Mouse (Mus musculus) embryonic facial prominence, embryonic 13.5 days (tissue): Measurements from ENCODE around the gene Cela1. TPM values are rescaled to one million over a fixed set of nuclear protein-coding genes. Genes with fewer than 3 reads are reported as not detected.

Experiments
- ATAC-seq: fragments of 200-750 bp; cut with Nextera tagmentation; 2 replicates; pipeline ENCODE4 v1.8.0; 2017; ENCODE audit warnings: low read depth; ENCODE audit not compliant: insufficient number of reproducible peaks, insufficient read depth, low FRiP score, low TSS enrichment
- H3K27ac ChIP-seq: fragments of 300-500 bp; sonication (generic); 2 replicates; pipeline ENCODE4 v1.5.1; 2015; ENCODE audit warnings: moderate library complexity, mild to moderate bottlenecking, inconsistent platforms
- H3K27me3 ChIP-seq: fragments of 300-500 bp; sonication (generic); 2 replicates; pipeline ENCODE4 v1.6.1; 2015; ENCODE audit warnings: mild to moderate bottlenecking, inconsistent platforms
- H3K36me3 ChIP-seq: fragments of 300-500 bp; sonication (generic); 2 replicates; pipeline ENCODE4 v1.6.1; 2015; ENCODE audit warnings: mild to moderate bottlenecking, inconsistent platforms
- H3K4me1 ChIP-seq: fragments of 300-500 bp; sonication (generic); 2 replicates; pipeline ENCODE4 v1.6.1; 2015; ENCODE audit warnings: inconsistent platforms
- H3K4me2 ChIP-seq: fragments of 300-500 bp; sonication (generic); 2 replicates; pipeline ENCODE4 v1.6.1; 2015; ENCODE audit warnings: moderate library complexity, mild to moderate bottlenecking, inconsistent platforms
- H3K4me3 ChIP-seq: fragments of 300-500 bp; sonication (generic); 2 replicates; pipeline ENCODE4 v1.5.1; 2015; ENCODE audit warnings: mild to moderate bottlenecking, inconsistent platforms
- H3K9ac ChIP-seq: fragments of 300-500 bp; sonication (generic); 2 replicates; pipeline ENCODE4 v1.6.1; 2015; ENCODE audit warnings: mild to moderate bottlenecking, inconsistent platforms
- H3K9me3 ChIP-seq: fragments of 300-500 bp; sonication (generic); 2 replicates; pipeline ENCODE4 v1.6.1; 2016; ENCODE audit warnings: inconsistent platforms
- WGBS: fragments of 180-500 bp; shearing (Covaris S2); methylation state at CpG from one replicate; pipeline ENCODE4 v1.1.7; 2015; ENCODE audit warnings: mixed read lengths; 5-methylcytosine and 5-hydroxymethylcytosine counted together
- polyA plus RNA-seq: library from polyadenylated mRNA; unstranded; fragments of >200 nt; fragmentation: Nextera tagmentation; extraction: Ambion mirVana; gene quantifications from 2 replicates; pipeline ENCODE4 v1.2.1, GENCODE M21; 2015

Gene Cela1
- 1.5 and 2.1 TPM in 2 replicates for polyA plus RNA-seq

DNA sequence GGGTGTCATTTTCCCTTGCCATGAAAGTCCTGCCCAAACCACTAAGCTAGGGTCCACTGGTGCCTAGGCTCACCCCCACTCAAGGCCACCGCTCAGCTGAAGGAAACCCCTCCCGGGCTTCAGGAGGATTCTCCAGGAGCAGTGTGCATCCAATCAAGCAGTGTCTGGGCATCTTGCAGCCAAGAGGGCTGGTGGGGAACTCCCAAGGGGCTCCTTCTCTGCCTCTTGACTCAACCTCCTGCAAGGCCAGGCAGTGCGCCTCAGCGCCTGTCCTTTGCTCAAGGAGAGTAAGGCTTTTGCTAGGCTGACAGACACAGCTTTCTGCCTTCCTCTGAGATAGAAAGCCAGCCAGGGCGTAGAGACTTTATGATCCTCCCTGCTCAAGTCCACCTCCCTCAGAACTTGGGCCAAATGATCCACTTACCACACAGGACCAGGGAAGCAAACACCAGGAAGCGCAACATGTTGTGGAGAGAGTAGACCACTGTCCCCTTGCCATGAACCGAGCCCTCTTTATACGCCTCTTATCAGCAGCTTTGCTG lies at the start of gene Cela1:
Gene Cela1 (minus strand): TSS at position 492 of the 542 bp plus-strand sequence.
- Histone ChIP-seq H3K27ac (no peak within 1 kb of the TSS), H3K4me1 (peaks cover 6% of the 10 kb centered on the region; the same call in 1 of the 2 replicates), H3K27me3 (peaks cover 10% of the 10 kb centered on the region; the same call in 1 of the 2 replicates), H3K4me2 (no peak within 1 kb of the TSS), H3K9ac (peak within 1 kb of the TSS; percentile 32; the same call in 1 of the 2 replicates), H3K4me3 (no peak within 1 kb of the TSS), H3K9me3 (peaks cover 9% of the 10 kb centered on the region), H3K36me3 (no peaks in the 10 kb centered on the region)
- 77% methylated on average over 8 of the region's 8 CpGs for WGBS
- ATAC-seq, result no peak

DNA sequence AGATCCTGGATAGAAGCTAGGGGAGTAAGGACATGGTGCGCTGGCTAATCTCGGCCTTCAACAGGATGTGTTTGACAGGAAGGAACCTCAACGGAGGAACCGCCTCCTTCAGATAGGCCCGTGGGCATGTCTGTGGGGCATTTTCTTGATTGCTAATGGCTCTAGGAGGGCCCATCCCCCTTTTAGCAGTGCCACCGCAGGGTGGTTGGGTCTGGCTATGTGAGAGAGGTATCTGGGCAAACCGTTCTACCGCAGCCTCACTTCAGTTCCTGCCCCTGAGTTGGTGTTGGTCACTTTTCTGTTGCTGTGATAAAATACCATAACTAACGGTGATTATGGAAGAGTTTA lies 48.2 kb upstream of the Cela1 start:
- Histone ChIP-seq H3K4me1 (no peaks in the 10 kb centered on the region; the same call in 1 of the 2 replicates), H3K27ac (no peak overlapping the region), H3K4me2 (no peak overlapping the region), H3K9ac (no peak overlapping the region), H3K9me3 (no peaks in the 10 kb centered on the region), H3K36me3 (no peaks in the 10 kb centered on the region), H3K4me3 (no peak overlapping the region), H3K27me3 (peaks cover 17% of the 10 kb centered on the region)
- WGBS, result 85% methylated on average over 9 of the region's 9 CpGs
- no peak for ATAC-seq

DNA sequence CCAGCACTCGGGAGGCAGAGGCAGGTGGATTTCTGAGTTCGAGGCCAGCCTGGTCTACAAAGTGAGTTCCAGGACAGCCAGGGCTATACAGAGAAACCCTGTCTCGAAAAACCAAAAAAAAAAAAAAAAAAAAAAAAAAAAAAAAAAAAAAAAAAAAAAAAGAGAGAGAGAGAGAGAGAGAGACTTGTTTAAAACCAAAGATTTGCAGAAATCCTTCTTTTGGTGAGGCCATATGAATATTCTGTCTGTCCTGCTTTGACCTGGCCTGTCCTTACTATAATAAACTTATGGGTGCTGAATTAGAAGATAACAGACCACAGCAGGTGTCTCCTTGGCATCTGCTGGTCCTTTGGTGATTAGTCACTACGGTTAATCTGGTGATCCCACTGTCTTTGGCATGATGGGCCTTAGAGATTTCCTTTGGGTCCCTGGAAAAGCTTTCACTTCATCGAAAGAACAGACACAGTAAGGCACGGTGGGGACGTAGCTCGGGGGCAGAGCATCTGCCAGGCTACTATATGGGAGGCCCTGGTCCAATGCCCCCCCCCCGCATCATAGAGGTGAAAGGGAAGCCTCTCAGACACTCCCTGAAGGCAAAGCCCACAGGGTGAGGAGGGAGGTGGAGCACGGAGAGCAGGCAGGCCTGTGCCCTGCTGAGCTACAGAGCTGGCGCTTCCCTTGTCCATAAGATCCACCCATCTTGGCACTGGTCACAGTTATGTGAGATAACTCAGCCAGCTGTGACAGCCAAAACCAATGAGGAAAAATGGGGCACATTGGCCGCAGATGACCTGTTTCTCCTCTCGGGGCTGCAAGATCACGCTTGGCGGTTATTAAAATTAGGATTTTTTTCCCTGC lies 47.6 kb upstream of the Cela1 start:
- Histone ChIP-seq H3K4me1 (no peaks in the 10 kb centered on the region; the same call in 1 of the 2 replicates), H3K9me3 (no peaks in the 10 kb centered on the region), H3K4me2 (no peak overlapping the region), H3K9ac (no peak overlapping the region), H3K27ac (no peak overlapping the region), H3K36me3 (no peaks in the 10 kb centered on the region), H3K27me3 (peaks cover 23% of the 10 kb centered on the region), H3K4me3 (no peak overlapping the region)
- WGBS, result 88% methylated on average over 14 of the region's 15 CpGs
- ATAC-seq, result no peak

DNA sequence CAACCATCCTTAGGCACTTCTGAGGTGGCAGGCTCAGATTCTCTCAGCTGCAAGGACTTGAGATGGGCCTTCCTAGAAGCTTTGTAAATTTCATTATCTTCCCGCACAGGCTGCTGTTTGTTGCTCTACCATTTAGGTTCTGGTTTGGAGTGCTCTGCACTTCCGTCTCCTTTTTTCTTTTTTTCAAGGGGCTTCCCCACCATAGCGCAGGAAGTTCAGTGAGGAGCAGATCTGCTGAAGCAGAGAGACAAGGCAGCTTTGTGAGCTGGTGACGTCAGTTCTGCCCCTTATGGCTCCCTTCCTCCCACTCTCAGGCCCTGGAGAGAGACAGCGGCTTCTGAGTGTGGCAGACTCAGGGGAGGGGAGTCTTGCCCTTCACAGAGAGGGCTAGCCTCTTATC lies 44.9 kb upstream of the Cela1 start:
- Histone ChIP-seq H3K36me3 (no peaks in the 10 kb centered on the region), H3K27me3 (peaks cover 50% of the 10 kb centered on the region), H3K4me1 (peaks cover 14% of the 10 kb centered on the region), H3K4me3 (no peak overlapping the region), H3K4me2 (no peak overlapping the region), H3K27ac (no peak overlapping the region), H3K9ac (no peak overlapping the region), H3K9me3 (no peaks in the 10 kb centered on the region)
- 20% methylated on average over 5 of the region's 5 CpGs for WGBS
- ATAC-seq, result no peak

DNA sequence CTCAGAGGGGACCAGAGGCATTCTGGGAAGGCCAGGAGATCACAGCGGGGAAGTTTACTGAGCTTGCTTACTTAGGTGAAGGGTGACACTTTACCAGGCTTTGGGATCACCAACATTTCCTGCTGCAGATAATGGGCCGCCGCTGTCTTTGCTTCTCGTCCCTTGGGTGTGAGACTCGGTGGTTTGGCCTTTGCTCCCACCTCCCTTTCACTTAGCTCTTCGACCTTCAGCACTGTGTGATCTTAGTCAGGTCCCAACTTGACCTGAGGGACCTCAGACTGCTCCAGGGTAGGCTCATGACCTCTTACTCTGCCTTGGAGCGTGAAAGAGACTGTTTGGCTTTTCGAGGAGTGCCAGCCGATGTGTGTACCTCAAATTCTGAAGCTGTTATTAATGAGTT lies 43.4 kb upstream of the Cela1 start:
- Histone ChIP-seq H3K4me3 (no peak overlapping the region), H3K4me1 (peaks cover 14% of the 10 kb centered on the region), H3K27me3 (peaks cover 60% of the 10 kb centered on the region), H3K27ac (no peak overlapping the region), H3K4me2 (no peak overlapping the region), H3K36me3 (no peaks in the 10 kb centered on the region), H3K9me3 (no peaks in the 10 kb centered on the region), H3K9ac (no peak overlapping the region)
- WGBS, result 37% methylated on average over 9 of the region's 9 CpGs
- no peak for ATAC-seq

DNA sequence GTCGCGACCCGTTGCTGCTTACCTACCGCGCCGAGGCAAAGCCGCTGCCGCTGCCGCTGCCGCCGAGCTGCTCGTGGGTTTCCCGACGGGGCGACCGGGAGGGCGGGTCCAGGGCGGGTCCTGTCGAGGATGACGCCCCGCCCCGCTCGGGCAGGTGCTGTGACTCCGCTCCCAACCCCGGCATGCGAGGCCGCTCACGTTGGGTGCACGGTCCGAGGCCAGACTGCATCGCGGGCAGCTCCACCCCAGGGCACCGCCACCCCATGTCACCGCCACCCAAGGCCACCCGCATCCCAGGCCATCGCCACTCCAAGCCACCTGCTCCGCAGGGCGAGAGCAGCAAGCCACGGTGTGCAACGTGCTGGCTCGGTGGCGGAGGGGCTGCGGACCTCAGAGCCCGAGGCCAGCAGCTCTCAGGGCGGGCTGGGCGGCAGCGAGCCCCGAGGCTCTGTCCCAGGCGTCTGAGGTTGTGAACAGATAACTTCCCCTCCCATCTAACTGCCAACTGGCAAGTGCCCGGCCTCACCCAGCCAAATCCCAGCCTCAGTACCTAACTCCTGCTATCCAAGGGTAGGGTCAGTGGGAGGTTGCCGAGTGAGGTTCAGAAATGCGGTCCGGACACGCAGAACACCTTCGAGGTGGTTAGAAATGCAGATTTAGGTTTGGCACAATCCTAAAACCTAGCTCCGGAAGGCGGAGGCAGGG lies 41.7 kb upstream of the Cela1 start, which contains the start of gene Galnt6:
Gene Galnt6 (minus strand): TSS at position 96 of the 705 bp plus-strand sequence.
- H3K4me3 ChIP-seq, result peak within 1 kb of the TSS; percentile 43
- 5% methylated on average over 46 of the region's 57 CpGs for WGBS
- no peak for ATAC-seq
- no peaks in the 10 kb centered on the region for H3K36me3 ChIP-seq
- H3K4me2 ChIP-seq, result peak within 1 kb of the TSS; percentile 65
- peaks cover 67% of the 10 kb centered on the region for H3K27me3 ChIP-seq
- peak within 1 kb of the TSS; percentile 47 for H3K9ac ChIP-seq
- H3K9me3 ChIP-seq, result no peaks in the 10 kb centered on the region
- no peak within 1 kb of the TSS for H3K27ac ChIP-seq
- peaks cover 14% of the 10 kb centered on the region for H3K4me1 ChIP-seq

DNA sequence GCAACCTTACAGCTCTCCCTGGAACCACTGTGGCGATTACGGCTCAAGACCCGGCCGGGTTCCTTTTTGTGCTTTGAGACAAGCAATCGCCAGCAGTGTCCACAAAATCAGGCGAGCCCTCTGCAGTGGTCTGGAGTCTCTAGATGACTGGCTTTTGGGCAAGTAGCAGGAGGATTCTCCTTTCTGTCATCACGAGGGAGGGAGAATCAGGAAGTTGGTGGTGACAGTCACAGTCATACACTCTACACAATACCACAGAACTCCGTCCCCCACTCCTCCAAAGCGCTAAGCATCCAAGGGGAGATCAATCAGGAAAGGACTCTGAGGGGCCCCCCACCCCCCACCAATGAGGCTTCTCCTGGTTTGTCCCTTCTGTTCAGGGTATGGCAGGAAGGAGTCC lies 40.9 kb upstream of the Cela1 start:
- ATAC-seq, result no peak
- Histone ChIP-seq H3K27ac (no peak overlapping the region), H3K9ac (peak overlapping the region; percentile 47; the same call in 1 of the 2 replicates), H3K4me2 (peak overlapping the region; percentile 65), H3K36me3 (no peaks in the 10 kb centered on the region), H3K9me3 (no peaks in the 10 kb centered on the region), H3K27me3 (peaks cover 67% of the 10 kb centered on the region), H3K4me3 (peak overlapping the region; percentile 43), H3K4me1 (peaks cover 14% of the 10 kb centered on the region)
- 27% methylated on average over 9 of the region's 9 CpGs for WGBS

DNA sequence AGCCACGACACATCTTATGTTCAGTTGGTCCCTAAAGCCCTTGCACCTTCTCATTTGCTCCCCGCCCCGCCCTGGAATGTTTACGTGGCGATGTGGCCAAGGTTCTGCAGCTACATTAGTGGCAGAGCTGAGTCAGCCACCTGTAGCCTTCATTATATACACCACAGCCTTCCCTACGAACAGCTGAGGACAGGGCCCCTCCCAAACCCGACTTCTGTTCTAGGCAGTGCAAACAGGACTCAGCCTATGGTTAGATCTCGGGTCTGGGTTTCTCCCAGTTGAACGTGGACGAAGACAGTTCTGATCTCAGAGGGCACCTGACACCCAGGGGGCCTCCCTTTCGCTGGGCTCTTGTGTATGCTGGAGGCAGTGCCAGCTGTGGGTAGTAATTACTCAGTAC lies 40.1 kb upstream of the Cela1 start:
- H3K27me3 ChIP-seq, result peaks cover 66% of the 10 kb centered on the region
- H3K9ac ChIP-seq, result no peak overlapping the region
- H3K4me3 ChIP-seq, result no peak overlapping the region
- H3K27ac ChIP-seq, result no peak overlapping the region
- ATAC-seq, result no peak
- 79% methylated on average over 11 of the region's 11 CpGs for WGBS
- no peaks in the 10 kb centered on the region for H3K9me3 ChIP-seq
- no peak overlapping the region for H3K4me2 ChIP-seq
- peaks cover 14% of the 10 kb centered on the region for H3K4me1 ChIP-seq
- H3K36me3 ChIP-seq, result no peaks in the 10 kb centered on the region

DNA sequence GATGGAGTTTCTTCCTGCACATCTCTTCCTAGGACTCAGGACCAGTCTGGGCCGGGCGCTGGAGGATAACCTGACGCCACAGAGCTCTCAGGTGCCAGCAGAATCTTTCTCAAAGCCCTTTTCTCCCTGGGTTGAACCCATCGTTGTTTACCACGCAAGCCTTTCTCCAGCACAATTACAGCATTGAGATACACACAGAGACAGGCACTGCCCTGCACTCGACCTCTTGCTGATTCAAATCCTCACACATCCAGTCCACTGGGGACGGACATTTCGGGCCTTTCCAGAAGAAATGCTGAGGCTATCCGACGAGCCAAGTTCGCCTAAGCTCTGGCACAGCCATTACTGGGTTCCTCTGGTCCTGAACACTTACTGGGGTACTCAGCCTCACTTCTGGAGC lies 39.0 kb upstream of the Cela1 start:
- H3K27ac ChIP-seq, result no peak overlapping the region
- no peak for ATAC-seq
- H3K9ac ChIP-seq, result no peak overlapping the region
- H3K4me2 ChIP-seq, result no peak overlapping the region
- no peak overlapping the region for H3K4me3 ChIP-seq
- no peaks in the 10 kb centered on the region for H3K36me3 ChIP-seq
- peaks cover 59% of the 10 kb centered on the region for H3K27me3 ChIP-seq
- H3K9me3 ChIP-seq, result no peaks in the 10 kb centered on the region
- H3K4me1 ChIP-seq, result peaks cover 14% of the 10 kb centered on the region
- 79% methylated on average over 11 of the region's 11 CpGs for WGBS

DNA sequence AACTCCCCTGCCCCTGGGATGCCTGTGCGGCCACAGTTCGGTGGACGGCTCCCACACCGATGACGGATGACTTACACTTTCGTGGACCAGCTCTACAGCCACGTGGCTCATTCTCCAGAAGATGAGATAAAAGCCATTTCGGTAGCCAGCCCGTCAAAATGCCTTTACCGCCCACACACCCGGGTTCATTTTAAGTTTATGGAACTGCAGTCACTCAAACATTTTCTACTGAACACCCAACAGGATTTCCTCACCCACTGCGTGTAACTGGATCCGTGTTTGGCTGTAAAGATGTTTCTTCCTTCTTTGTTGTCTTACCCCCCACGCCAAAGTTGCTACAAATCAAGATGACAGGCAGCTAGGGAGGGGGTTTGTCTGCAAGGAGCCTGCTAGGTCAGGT lies 35.8 kb upstream of the Cela1 start:
- Histone ChIP-seq H3K4me1 (peaks cover 1% of the 10 kb centered on the region), H3K4me2 (no peak overlapping the region), H3K9ac (no peak overlapping the region), H3K4me3 (no peak overlapping the region), H3K36me3 (no peaks in the 10 kb centered on the region), H3K27ac (no peak overlapping the region), H3K9me3 (no peaks in the 10 kb centered on the region), H3K27me3 (peaks cover 28% of the 10 kb centered on the region)
- no peak for ATAC-seq
- WGBS, result 75% methylated on average over 14 of the region's 14 CpGs

DNA sequence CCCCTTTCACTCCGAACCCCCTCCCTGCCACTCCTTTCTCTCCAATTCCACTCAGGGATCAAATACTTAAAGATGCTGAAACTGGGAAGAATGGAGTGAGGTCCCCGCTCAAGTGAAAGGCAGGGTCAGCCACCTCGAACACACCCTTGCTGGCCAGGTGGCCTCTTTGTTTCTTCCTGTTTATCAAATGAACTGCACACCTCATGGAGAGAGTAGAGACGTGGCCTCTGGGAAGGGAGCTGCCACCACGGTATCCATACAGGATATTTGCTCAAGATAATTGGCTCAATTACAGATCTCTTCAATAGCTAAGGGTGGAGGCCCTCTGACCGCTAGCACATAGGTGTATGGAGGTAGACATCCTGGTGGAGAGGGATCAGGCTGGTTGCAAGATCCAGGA lies 34.8 kb upstream of the Cela1 start:
- no peak overlapping the region for H3K4me2 ChIP-seq
- ATAC-seq, result no peak
- H3K9me3 ChIP-seq, result no peaks in the 10 kb centered on the region
- no peak overlapping the region for H3K4me3 ChIP-seq
- H3K36me3 ChIP-seq, result no peaks in the 10 kb centered on the region
- peaks cover 19% of the 10 kb centered on the region for H3K27me3 ChIP-seq
- whole genome bisulfite sequencing, result 74% methylated on average over 6 of the region's 6 CpGs
- H3K9ac ChIP-seq, result no peak overlapping the region
- H3K4me1 ChIP-seq, result no peaks in the 10 kb centered on the region
- no peak overlapping the region for H3K27ac ChIP-seq
